Mouse (Mus musculus): Measurements from ENCODE around the gene Zbtb22.

Gene Zbtb22

GRCm38 (mm10) chr17:33924577-33925283 is 9.0 kb downstream of the Zbtb22 start:
- DNase-seq, result peak; percentile 63

- no peak for DNase-seq
Measured at GRCm38 (mm10) chr17:33925406-33926116, 9.9 kb downstream of the Zbtb22 start.

- DNase-seq, result peak; percentile 19
Measured at GRCm38 (mm10) chr17:33926207-33926932, 10.7 kb downstream of the Zbtb22 start.

GRCm38 (mm10) chr17:33928251-33928947 is 12.7 kb downstream of the Zbtb22 start:
- DNase-seq, result no peak

GRCm38 (mm10) chr17:33929371-33930279 is 13.9 kb downstream of the Zbtb22 start, which contains the start of gene Rgl2:
Rgl2 (plus strand) TSS chr17:33929543.
- peak; percentile 95 for DNase-seq

GRCm38 (mm10) chr17:33930280-33931158 is 14.8 kb downstream of the Zbtb22 start:
- no peak for DNase-seq

GRCm38 (mm10) chr17:33931159-33931866 is 15.6 kb downstream of the Zbtb22 start:
- no peak for DNase-seq

GRCm38 (mm10) chr17:33931947-33932346 is 16.2 kb downstream of the Zbtb22 start:
- DNase-seq, result no peak

GRCm38 (mm10) chr17:33932448-33932847 is 16.7 kb downstream of the Zbtb22 start:
- no peak for DNase-seq

- DNase-seq, result no peak
Measured at GRCm38 (mm10) chr17:33932970-33933369, 17.3 kb downstream of the Zbtb22 start.

- DNase-seq, result no peak
Measured at GRCm38 (mm10) chr17:33935422-33936055, 19.8 kb downstream of the Zbtb22 start.

- no peak for DNase-seq
Measured at GRCm38 (mm10) chr17:33936993-33937392, 21.3 kb downstream of the Zbtb22 start.

GRCm38 (mm10) chr17:33938783-33939182 is 23.1 kb downstream of the Zbtb22 start:
- DNase-seq, result no peak

GRCm38 (mm10) chr17:33940206-33940805 is 24.6 kb downstream of the Zbtb22 start, which contains the start of the genes Pfdn6 and Wdr46:
Pfdn6 (minus strand) TSS chr17:33940343.
Wdr46 (plus strand) TSS chr17:33940660.
- DNase-seq, result peak; percentile 82

GRCm38 (mm10) chr17:33940981-33941380 is 25.3 kb downstream of the Zbtb22 start:
- DNase-seq, result no peak

GRCm38 (mm10) chr17:33941381-33941780 is 25.7 kb downstream of the Zbtb22 start:
- DNase-seq, result no peak

- DNase-seq, result no peak
Measured at GRCm38 (mm10) chr17:33943454-33943853, 27.8 kb downstream of the Zbtb22 start.

- DNase-seq, result no peak
Measured at GRCm38 (mm10) chr17:33947430-33948089, 31.9 kb downstream of the Zbtb22 start.

All from right cerebral cortex, postnatal 4 days (tissue).